Mouse (Mus musculus): ENCODE results near the gene Gsta3.
"Not testable (repeated sequence)": the region's sequence is repeated elsewhere in the genome, so short reads cannot be mapped to it uniquely, and the experiment has no call there.

The Gsta3 gene

DNA sequence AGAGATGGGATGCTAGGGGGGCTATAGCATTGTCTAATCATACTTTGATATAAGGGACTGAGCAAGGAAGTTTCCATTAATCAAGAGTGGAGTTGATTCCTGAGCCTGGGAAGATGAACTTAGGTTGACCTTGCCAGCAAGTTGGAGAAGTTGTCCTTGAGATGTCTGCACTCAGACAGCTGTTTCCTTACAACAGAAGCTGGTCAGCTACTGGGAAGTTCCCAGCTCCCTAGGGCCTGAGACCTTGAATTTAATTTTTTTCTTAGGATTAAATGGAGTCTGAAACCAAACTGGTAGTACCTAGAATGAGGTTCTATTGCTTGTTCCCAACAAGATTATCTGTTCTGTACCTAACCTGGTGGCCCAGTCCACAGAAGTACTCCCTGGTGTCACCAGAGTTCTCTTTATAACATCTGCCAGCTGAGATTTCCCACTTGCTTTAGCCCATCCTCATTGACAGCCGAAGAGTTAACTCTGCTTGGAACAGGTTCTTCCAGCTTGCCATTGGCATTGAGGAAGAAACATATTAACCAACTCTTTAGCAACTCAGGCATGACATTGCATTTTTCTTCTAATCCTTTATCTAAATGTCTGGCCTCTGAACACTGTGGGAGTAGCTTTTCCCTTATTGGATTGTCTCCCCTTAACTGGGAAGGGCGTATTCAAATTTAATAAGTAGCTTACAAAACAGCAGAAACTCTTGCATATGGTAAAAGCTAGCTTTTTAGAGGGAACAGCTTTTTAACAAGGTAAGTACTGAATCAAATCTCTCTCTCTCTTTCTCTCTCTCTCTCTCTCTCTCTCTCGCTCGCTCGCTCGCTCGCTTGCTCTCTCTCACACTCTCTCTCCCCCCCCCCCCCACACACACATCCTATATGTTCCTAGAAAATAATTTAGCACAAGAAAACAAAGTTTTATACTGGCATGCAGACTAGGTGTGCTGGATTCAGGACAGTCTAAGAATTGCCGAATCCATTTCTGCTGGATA, at the start of gene Gsta3:
Gene Gsta3 (plus strand): TSS at position 679 of the 988 bp plus-strand sequence.
- no peak for DNase-seq (ENCODE audit: low spot score)

DNA sequence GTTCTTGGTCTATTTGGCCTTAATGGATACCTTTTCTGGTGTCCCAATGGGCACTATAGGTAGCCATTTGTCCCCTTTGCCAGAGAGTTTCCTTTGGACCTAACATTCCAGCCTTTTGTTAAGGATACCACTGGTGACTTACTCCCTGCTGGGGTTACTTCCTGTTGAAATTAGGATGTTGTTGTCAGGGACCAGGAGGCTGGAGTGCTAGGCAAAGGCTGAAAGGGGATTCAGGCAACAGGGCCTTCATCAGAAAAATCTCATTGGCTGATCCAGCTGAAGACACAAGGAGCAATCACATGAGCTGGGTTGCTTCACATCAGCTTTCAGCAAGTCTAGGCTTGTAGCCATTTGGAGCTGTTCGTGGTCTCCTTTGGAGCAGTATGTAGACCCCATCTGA, 34.1 kb upstream of the Gsta3 start:
- DNase-seq (ENCODE audit: low spot score) = no peak

DNA sequence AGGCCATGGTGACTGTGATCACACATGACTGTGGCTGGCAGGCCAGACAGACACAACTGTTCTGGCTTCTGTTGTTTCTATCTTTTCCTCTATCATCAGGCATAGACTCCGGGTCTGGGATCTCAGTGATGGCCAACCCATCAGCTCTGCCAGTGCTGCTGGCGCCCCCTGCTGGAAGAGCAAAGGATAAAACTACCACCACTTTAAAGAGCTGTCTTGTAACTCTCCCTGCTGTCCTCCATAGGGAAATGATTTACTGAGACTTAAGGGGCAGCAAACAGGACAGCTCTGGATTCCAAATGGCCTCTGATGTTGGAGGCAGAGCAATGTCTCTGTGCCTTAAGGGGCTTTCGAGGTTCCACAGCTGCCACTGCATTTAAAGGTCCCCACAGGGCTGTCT, 26.9 kb upstream of the Gsta3 start:
- not testable (repeated sequence) for DNase-seq (ENCODE audit: low spot score)

DNA sequence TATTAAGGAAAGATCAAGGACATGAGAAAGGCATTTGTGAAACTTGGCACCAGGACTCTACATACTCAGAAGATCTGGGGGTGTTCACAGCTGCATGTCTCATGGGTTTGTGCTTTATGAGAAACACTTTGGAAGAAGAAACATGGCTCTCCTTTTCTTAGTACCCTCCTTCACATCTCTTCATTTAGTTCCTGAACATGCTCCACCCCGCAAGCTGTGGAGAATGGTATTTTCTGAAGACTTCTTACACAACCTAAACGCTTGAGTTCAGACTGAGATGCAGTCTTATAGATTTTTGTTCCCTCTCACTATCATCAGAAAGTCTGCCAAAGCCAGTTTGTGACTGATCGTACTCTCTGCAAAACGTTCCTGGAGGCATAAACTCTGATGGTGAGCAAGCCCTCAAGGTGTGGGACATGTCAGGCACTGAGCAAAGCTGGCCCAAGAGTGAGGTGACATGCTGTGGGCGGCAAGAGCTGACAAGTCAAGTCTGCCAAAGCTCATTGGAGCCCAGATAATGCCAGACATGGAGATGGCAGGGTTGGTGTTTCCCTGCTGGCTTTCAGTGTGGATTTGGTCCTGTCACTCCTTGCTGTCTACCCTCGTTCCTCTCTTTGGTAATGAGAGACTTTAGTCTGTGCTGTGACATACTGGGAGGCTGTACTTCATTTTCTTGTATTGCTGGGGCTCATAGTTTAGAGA, 26.2 kb upstream of the Gsta3 start:
- DNase-seq (ENCODE audit: low spot score) = not testable (repeated sequence)

DNA sequence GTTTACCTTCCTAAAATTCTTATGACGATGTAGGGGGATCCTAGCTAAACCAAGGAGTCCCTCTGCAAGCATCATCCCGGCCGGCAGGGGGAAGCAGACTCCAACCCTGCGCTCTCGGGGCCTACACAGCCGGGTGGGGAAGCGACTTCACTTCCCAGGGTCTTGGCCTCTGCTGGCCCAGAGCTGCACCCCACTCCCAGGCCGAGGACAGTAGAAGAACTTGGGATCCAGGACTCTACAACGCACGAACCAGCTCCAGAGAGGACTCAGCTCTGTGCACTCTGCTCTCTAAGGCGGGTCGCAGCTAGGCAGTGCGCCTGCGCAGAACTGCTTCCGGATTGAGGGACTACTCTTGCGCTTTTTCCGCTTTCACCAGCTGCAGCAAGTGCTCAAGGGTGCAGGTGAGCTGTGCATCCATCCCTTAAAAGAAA, 21.9 kb upstream of the Gsta3 start, which contains the start of gene Tmem14a:
Gene Tmem14a (plus strand): TSS at position 87 of the 431 bp plus-strand sequence.
- peak; percentile 93 for DNase-seq (ENCODE audit: low spot score)

DNA sequence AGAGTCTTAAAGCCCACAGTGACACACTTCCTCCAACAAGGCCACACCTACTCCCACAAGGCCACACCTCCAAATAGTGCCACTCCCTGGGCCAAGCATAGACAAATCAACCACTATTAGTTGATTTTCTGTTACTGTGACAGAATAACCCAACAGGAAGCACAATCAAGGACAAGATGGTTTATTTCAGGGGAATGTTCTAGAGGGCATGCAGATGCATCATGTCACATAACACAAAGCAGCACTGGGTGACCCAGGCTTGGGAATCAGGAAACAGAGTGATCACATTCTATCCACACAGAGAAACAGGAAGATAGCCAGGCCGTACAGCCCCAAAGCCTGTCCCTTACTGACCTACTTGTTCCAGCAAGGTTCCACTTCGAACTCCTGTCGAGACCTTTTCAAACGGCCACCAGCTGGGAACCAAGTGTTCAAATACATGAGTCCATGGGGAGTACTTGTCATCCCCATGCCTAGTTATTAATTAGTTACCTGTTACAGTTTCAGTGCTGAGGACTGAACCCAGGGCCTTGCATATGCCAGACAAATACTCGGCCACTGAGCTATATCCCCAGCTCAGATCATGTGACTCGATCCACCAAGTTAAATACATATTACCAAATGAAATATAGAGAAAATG, 12.5 kb upstream of the Gsta3 start:
- no peak for DNase-seq (ENCODE audit: low spot score)

DNA sequence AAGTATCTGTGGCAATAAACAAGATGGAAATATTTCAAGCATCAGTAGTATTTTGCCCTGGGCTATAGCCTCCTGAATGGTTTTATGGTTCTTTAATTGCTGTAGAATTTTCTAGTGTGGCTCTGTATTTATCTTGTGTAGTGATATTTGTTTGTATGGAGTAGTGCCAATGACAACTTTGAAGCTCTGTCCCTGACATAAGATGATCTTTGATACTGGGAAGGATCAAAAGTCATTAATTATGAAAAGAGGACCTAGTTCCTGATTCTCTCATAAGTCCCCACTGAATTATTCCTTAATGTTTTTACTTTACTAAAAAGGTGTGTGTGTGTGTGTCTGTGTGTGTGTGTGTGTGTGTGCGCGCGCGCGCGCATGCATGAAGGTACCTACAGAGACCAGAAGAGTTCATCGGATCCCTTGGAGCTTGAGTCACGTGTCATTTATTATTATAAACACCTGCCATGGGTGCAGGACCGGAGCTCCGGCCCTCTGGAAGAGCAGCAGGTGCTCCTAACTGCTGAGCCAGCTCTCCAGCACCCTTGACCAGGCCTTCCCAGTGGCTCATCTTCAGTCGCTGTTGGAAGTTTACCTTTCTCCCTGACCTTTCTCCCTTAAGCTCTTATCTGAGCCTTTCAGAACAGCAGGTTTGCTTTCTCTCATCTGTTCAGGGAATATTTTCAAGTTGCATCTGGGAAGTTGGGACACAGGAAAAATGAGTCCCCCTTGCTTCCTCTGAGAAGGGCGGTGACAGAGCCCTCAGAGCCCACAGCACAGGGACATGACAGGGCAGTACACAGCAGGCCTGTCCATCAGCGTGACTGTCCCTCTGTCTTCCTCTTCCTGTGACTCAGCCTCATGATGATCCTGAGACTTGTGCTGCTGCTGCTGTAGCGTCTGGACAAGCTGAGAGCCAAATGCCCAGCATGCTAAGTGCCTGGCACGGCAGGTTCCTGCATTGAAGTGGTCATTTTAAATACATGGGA, 11.4 kb upstream of the Gsta3 start:
- DNase-seq (ENCODE audit: low spot score) = not testable (repeated sequence)

GRCm38 (mm10) chr1:21230376-21230775, 10.0 kb upstream of the Gsta3 start:
- DNase-seq (ENCODE audit: low spot score) = no peak

GRCm38 (mm10) chr1:21231744-21232464, 8.5 kb upstream of the Gsta3 start:
- no peak for DNase-seq (ENCODE audit: low spot score)

GRCm38 (mm10) chr1:21232516-21232915, 7.9 kb upstream of the Gsta3 start:
- DNase-seq (ENCODE audit: low spot score) = no peak

- DNase-seq (ENCODE audit: low spot score) = no peak
These were observed 5.0 kb upstream of the Gsta3 start for GRCm38 (mm10) chr1:21235359-21235758.

- no peak for DNase-seq (ENCODE audit: low spot score)
These were observed 707 bp downstream of the Gsta3 start for GRCm38 (mm10) chr1:21241096-21241495.

- DNase-seq (ENCODE audit: low spot score) = no peak
These were observed 4.0 kb downstream of the Gsta3 start for GRCm38 (mm10) chr1:21244290-21244960.

DNA sequence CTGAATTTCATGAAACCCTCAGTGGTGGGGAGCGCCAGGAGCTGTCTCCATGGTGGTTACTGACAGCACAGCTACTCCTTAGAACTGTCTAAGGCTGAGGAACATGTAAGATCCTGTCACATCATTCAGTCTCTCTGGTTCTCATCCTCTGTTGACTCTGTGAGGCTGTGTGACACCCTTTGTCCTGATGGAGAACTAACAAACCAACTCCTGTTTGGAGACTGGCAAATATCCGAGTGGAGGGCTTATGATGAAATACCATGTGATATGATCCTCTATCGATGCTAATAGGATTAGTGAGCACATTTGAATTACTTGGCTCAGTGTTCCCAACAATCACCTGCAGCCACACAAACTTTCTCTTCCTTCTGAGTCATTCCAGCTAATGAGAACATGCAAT, 5.7 kb downstream of the Gsta3 start:
- no peak for DNase-seq (ENCODE audit: low spot score)

- DNase-seq (ENCODE audit: low spot score) = no peak
These were observed 7.5 kb downstream of the Gsta3 start for GRCm38 (mm10) chr1:21247896-21248295.

- no peak for DNase-seq (ENCODE audit: low spot score)
These were observed 8.4 kb downstream of the Gsta3 start for GRCm38 (mm10) chr1:21248560-21249390.

DNA sequence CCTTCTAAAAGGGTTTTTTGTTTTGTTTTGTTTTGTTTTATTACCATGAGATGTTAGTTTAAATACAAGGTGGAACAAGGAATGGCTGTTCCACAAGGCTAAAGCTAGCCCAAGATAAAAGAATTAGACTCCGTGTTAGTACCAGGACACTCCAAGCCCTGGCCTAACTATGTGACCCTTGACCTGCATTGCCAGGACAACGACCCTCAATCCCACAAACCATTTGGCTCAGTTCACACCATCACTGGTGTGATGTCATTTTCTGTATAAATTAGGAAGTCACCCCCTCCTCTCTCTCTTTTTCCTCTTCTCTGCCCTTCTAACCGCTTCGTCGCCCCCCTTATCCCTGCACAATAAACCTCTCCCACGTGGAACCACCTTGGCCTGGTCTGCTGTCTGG, 11.3 kb downstream of the Gsta3 start:
- peak; percentile 56 for DNase-seq (ENCODE audit: low spot score)

GRCm38 (mm10) chr1:21252566-21253302, 12.3 kb downstream of the Gsta3 start:
- no peak for DNase-seq (ENCODE audit: low spot score)

Data from embryo, embryonic 10 days (tissue).